Mouse (Mus musculus) olfactory bulb, adult 2 months (tissue): ENCODE results near the gene Med29.

Experiments used
- CTCF ChIP-seq: fragments of 200-500 bp; IDR thresholded peaks from 2 replicates; pipeline ENCODE4 v1.5.1; 2012; ENCODE audit warnings: low read depth, mild to moderate bottlenecking, low read length, moderate library complexity; ENCODE audit not compliant: insufficient read depth
- POLR2A ChIP-seq: fragments of 200-500 bp; IDR thresholded peaks from 2 replicates; pipeline ENCODE4 v1.6.1; 2012; ENCODE audit warnings: mild to moderate bottlenecking, low read depth, low read length, moderate library complexity; ENCODE audit not compliant: insufficient read depth

GRCm38 (mm10) chr7:28382347-28382951, 10.1 kb downstream of the Med29 start:
- no peak for TF ChIP-seq CTCF
- TF ChIP-seq POLR2A, result no peak
